Mouse (Mus musculus) thymus, postnatal 0 days (tissue): ENCODE measurements around the gene Acan. TPM values are rescaled to one million over a fixed set of nuclear protein-coding genes. Genes with fewer than 3 reads are reported as not detected.

Experiments used
- DNase-seq: peaks from one replicate; pipeline ENCODE4 v3.0.0-alpha.2; 2015; ENCODE audit warnings: low spot score
- polyA plus RNA-seq: library from polyadenylated mRNA; unstranded; fragments of >200 nt; fragmentation: Nextera tagmentation; extraction: Ambion mirVana; gene quantifications from 2 replicates; pipeline ENCODE4 v1.2.1, GENCODE M21; 2015

Gene Acan
- polyA plus RNA-seq, 1 experiment from 2014 or later: 0.09 TPM

DNA sequence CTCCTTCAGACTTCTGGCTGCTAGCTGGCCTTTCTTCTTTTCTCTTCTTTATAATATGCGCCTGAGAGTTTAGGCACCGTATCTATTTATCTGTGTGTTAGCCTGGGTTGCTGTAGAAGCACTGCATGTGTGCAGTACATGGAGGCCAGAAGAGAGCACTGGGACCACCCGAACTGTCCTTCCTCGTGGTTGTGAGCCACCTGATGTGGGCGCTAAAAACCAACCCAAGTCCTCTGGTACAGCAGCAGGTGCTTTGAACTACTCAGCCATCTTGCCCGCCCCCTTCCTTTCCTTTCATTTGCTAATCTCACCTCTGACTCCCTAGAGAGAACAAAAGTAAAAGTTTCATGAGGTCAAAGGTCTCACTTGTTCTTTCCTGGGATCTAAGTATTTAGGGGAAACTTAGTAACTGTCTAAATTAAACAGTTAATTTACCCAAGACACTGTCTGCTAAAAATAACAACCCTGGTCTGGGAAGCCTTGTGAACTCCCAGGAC lies 86.1 kb downstream of the Acan start:
- peak; percentile 3 for DNase-seq

DNA sequence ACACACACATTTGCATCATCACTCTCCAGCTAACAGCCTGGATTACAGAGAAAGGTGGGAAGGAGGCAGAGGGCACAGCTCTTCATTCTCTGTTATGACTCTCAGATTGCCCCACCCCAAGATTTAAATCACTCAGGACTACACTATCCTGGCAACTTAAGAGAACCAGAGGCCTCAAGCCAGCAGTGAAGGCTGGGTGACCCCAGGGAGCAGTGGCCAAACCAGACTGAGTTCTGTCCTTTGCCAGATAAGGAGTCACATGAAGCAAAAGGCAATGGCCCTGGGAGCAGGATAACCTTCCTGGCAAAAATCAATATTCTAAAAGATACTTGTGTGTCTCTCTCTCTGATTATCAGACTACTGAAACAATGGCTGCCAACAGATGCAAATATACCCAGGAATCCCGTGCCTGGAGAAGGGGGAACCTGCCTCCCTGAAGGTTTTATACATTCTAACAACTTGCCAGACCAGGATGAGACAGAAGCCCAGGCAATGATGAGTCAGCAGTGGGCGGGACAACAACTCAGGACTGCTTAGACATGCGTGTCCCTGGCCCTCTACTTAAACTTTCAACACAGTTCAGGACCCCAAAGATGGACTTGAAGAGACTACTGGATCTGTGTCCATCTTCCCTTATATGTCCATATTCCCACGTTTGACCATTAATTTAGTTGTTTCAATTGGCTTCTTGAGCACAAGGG lies 86.8 kb downstream of the Acan start:
- DNase-seq: no peak

DNA sequence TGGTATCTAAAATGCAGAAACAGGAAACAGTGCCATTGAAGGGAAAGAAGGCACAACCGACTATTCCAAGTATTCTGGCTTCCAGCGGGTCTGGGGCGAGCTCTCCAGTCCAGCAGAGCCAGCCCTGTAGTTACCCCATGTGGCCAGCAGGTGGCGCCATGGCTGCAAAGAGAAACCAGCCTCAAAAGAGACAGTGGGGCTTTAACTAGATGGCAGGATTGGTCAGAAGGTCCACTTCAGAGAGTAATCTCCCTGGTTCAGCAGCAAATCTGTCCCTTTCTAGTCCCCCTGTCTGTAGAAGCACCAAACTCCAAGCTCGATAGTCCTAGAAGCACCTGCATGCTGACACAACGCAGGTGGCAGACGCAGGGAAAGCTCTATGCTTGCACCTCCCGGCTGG lies 87.6 kb downstream of the Acan start:
- peak; percentile 54 for DNase-seq

DNA sequence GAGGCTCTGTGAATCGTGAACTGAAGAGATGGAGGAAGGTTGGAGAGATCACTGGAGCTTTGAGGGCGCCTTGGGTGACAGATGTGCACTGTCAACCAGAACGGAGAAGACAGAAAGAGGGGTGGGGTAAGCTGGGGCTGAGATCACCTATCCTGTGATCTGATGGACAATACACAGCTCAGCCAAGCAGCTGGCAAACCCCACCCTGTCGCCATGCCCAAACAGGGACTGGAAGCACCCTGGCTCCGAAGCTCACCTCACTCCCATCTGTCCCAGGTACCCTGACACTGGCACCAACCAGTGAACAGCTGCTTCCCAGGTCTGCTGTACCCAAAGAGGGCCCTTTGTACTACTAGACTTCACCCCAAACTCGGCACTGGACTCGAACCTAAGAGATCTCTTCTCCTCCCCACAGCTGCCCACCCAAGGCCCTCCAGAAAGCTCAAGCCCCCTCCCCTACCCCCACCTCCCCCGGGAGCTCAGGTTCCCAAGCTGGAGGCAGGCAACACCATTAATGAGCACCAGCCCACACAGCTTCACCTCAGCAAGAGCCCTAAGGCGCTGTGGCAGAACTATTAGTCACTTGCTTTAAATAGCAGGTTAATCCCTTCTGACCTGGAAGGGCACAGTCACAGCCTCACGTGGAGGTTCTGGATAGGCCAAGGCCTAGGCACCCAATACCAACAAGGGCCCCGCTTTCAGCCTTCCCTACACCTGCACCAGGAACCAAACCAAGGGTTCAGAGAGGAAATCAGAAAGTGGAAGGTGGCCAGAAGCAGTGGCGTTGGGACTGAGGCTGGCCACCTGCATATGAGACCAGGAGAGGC lies 93.9 kb downstream of the Acan start:
- no peak for DNase-seq

DNA sequence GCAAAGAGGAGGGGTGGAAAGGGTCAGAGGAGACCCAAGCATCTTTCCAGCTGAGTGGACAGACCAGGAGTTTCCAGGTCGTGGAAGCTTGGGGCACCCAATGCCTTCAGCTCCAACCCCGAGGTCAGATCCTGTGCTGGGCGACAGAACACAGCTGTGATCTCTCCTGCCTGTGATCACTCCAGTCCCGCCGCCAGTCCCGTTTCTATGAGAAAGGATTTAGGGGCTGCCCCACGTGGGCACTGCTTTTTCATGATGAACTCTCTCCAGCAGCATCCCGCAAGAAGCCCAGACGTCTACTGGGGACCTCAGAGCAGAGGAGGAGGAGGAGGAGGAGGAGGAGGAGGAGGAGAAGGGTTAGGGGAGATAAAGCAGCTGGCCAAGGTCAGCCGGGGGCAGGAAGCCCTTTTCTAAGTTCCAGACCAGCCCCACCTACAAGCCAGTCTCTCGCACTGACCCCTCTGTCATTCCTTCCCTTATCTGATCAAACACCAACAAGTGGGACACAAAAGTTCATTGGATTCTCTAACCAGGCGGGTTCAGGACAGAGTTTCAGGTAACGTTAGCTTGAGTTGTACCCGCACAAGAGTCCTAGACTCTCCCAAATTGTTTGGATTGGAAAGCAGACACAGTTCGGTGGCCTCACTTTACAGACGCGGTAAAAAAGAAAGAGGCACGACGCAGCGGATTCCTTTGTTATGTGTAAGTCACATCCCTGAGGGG lies 94.8 kb downstream of the Acan start:
- peak; percentile 11 for DNase-seq

DNA sequence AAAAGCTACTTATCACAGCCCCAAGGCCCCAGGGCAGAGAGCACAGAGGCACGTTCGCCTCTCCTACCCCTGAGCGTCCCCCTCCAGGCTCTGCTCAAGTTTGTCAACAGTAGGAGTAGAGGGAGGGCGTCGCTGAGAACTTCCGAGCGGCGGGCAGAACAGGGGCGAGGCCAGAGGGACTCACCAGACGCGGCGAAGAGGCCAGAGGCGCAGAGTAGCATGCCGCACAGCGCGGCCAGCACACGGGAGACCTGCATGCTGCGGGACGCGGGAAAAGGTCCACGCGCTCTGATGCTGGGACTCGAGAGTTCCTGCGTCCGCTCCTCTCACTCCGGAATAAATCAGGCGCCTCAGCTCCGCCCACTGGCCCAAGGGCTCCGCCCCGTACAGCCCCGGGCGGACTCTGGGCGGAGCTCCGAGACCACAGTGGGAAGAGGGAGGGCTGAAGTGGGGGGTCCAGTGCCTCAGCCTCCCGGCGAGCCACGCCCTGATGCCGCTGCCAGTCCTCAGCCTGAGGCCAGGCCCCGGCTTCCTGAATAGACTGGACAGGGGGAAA lies 95.5 kb downstream of the Acan start, which contains the start of gene Mfge8:
Gene Mfge8 (minus strand): TSS at position 350 of the 556 bp plus-strand sequence.
- DNase-seq: peak; percentile 52

DNA sequence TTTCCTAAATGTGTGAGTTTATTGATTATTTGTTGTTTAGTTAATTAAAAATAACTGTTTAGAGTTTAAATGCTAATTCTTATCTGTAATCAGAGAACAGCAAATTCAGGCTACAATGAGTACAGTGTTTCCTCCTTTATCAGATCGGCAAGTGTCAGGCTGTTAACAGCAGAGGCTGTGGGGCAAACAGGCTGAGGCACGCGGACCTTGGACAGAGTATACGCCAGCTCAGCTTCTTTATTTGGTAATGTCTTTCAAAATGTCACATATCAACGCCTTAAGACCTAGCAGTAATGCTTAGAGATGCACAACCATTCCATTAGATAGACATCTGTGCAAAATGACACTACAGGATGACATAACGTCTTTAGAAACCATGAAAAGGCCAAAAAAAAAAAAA lies 96.2 kb downstream of the Acan start:
- DNase-seq: no peak

DNA sequence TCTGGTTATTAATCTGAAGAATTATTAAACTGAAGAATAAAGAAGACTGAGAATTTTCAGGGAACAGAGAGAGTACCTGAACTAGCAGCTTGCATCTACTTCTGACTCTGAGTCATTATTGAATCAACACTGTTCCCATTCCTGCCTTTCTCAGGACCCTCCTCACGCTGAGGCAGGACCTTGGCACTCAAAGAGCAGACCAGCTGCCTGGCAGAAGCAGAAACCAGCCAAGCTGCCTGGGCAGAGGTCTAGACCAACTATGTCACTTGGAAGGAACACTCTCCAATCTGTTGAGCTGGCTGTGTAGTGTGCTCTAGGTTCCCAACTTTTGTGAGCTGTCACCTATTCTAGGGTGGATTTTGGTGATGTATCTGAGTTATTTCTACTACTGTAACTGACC lies 106.1 kb downstream of the Acan start:
- DNase-seq: no peak

Other genes starting within 250 kb of the Acan start
- gene Det1, start 206.2 kb upstream of the Acan start, polyA plus RNA-seq: 21.4 and 22.5 TPM in 2 replicates
- 45.4 and 45.7 TPM in 2 replicates for gene Aen, start 157.6 kb upstream of the Acan start, polyA plus RNA-seq
- 136 and 152 TPM in 2 replicates for gene Isg20, start 140.1 kb upstream of the Acan start, polyA plus RNA-seq
- 0.27 and 0.31 TPM in 2 replicates for gene Hapln3, start 77.5 kb downstream of the Acan start, polyA plus RNA-seq
- gene Mfge8, start 95.6 kb downstream of the Acan start, polyA plus RNA-seq: 93.0 and 104 TPM in 2 replicates
- 14.8 and 15.9 TPM in 2 replicates for gene Abhd2, start 219.7 kb downstream of the Acan start, polyA plus RNA-seq